Mouse (Mus musculus): ENCODE measurements around the gene 4930564D02Rik.
A peak's percentile ranks its signal among the peaks of the same experiment; 100 is the strongest.

The 4930564D02Rik gene

GRCm38 (mm10) chr3:105100270-105100589, 33.6 kb downstream of the 4930564D02Rik start:
- DNase-seq (ENCODE audit: extremely low spot score, low read depth, low spot score), result no peak

- no peak for DNase-seq (ENCODE audit: extremely low spot score, low read depth, low spot score)
Observed at GRCm38 (mm10) chr3:105105827-105106226, 39.2 kb downstream of the 4930564D02Rik start.

GRCm38 (mm10) chr3:105113859-105114258, 47.2 kb downstream of the 4930564D02Rik start:
- no peak for DNase-seq (ENCODE audit: extremely low spot score, low read depth, low spot score)

- peak; percentile 22 for DNase-seq (ENCODE audit: extremely low spot score, low read depth, low spot score)
Observed at GRCm38 (mm10) chr3:105114269-105114668, 47.6 kb downstream of the 4930564D02Rik start.

- DNase-seq (ENCODE audit: extremely low spot score, low read depth, low spot score), result no peak
Observed at GRCm38 (mm10) chr3:105116596-105116995, 50.0 kb downstream of the 4930564D02Rik start.

GRCm38 (mm10) chr3:105123776-105124175, 57.1 kb downstream of the 4930564D02Rik start:
- no peak for DNase-seq (ENCODE audit: extremely low spot score, low read depth, low spot score)

GRCm38 (mm10) chr3:105127881-105128280, 61.2 kb downstream of the 4930564D02Rik start:
- DNase-seq (ENCODE audit: extremely low spot score, low read depth, low spot score), result no peak

All from hindlimb bud, embryonic 11.5 days (tissue).